Mouse (Mus musculus) mouse embryonic stem cell (cell line): ENCODE results near the gene Zfp362.

ENCODE experiments used
- in situ Hi-C, 2 experiments: fragments of 300-500 bp; cut with MboI; formaldehyde crosslinking; loops; 1 replicate in 1 of 2; 3 replicates in 1 of 2; pipeline ENCODE4 v1.14.3; 2019 to 2020; ENCODE audit warnings: low sequenced_read_pairs in 2 of 2, low pct_unique_long_range_greater_than_20kb in 1 of 2, mixed read lengths in 1 of 2; ENCODE audit not compliant: unreplicated experiment in 1 of 2

Gene Zfp362

DNA sequence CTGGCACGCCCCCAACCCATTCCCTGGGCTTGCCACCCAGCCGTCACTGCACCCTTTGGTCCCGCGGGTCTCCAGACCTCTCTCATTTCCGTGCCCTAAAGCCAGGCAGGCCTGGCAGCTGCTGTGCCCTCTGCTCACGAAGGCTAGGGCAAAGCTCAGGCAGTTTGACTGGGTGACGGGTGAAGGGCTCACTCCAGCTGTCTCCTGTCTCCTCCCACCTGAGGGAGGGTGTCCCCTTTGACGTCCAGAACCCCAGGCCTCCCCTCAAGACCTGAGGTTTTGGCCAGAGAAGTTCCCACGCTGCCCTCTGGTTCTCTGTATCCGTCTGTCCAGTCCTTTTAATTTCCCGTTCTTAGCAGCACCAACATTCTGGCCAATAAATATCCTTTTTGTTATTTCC, 32.0 kb downstream of the Zfp362 start:
- in situ Hi-C loops = no loop called here

- in situ Hi-C loops = no loop called here
These were observed 35.1 kb downstream of the Zfp362 start for GRCm38 (mm10) chr4:128770698-128771097.

DNA sequence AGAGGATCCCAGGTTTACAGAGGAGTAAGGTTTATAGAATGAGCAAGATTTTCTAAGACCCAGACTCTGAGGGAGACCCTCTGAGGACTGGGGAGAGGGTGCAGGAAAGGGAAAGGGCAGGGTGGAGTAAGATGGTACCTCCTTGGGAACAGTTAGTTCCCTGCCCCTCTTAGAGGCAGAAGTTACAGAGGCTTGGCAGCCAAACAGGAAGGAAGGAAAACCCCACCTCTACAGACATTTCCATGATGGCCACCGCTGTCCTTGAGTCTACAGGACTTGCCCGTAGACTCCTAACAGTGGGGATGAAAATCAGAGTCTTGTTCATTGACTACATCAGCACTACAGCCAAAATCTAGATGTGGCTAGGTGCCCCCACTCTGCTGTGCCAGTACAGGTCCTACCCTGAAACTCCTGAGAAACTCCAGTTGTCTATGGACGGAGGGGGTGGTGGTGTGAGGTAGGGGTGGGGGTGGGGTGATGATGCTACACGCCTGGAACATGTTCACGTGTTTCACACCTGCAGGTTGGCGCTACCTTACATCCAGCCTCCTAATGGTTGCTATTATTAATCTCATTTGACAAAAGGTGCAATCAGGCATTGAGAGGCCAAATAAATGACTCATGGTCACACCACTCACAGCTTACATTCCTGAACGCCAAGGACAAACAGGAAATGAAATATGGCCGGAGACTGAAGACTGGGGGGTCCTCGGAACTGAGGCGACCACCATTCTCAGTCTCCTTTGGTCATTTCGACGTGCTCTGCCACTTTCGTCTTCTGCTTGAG, 36.1 kb downstream of the Zfp362 start:
- in situ Hi-C loops = no loop called here

DNA sequence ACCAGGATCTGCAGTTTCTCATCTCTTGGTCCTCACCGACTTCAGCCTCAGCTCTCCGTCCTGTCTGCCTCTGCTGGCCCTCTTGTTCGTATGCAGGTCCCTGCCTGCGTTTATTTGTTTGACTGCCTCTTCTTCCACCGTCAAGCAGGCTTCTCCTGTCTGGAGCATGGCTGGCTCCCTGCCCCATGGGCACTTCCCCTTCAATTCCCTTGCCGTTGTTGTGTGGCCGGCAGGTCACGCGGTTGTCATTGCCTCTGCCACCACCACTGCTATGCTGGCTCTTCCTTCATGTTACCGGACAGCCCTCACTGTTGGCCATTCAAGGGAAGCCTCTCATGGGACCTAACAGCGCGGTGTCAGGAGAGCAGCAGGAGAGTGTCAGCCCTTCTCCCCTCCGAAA, 37.7 kb downstream of the Zfp362 start:
- in situ Hi-C loops = no loop called here

- in situ Hi-C loops = no loop called here
These were observed 38.9 kb downstream of the Zfp362 start for GRCm38 (mm10) chr4:128766929-128767328.

- in situ Hi-C loops = no loop called here
These were observed 45.8 kb downstream of the Zfp362 start for GRCm38 (mm10) chr4:128760029-128760428.

DNA sequence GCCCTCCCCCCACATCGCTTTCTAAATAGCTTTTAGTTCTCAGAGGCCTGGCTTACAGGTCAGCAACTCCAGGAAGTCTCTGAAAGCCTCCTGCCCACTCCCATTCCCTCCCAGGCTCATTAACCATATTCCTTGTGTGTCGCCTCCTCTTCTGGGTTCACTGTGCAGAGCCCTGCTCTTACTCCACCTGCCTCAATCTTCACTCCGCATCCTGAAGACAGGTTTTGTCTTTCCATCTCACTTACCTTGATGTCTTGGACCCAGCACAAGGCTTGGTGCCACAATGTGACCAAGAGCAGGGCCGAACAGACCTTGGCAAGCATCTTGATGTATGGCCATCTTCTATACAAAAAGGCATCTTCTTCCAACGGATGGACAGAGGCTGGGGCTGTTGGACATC, 46.6 kb downstream of the Zfp362 start:
- in situ Hi-C loops = no loop called here

DNA sequence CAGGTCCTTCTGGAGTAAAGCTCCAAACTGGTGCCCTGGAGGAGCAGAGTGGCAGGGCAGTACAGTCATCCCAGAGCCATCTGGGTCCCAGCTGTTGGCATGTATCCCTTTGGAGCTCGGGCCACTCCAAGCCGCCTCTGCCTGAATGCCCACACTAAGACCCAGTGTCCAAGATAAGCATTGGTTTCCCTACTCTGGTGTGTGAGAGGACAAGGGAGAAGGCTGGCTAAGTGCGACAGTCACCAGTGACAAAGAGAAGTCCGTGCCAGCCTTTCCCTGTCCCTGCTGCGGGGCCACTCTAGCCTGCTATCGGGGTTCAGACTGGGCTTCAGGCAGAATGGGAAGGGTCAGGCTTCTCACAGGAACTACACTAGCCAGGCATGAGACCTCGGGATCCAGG, 49.9 kb downstream of the Zfp362 start:
- in situ Hi-C loops = no loop called here

- in situ Hi-C loops = no loop called here
These were observed 50.8 kb downstream of the Zfp362 start, which contains the start of gene A3galt2 for GRCm38 (mm10) chr4:128755064-128755463. Gene A3galt2, plus strand, starts transcription at chr4:128755364.

GRCm38 (mm10) chr4:128753571-128753970, 52.3 kb downstream of the Zfp362 start:
- in situ Hi-C loops = no loop called here

DNA sequence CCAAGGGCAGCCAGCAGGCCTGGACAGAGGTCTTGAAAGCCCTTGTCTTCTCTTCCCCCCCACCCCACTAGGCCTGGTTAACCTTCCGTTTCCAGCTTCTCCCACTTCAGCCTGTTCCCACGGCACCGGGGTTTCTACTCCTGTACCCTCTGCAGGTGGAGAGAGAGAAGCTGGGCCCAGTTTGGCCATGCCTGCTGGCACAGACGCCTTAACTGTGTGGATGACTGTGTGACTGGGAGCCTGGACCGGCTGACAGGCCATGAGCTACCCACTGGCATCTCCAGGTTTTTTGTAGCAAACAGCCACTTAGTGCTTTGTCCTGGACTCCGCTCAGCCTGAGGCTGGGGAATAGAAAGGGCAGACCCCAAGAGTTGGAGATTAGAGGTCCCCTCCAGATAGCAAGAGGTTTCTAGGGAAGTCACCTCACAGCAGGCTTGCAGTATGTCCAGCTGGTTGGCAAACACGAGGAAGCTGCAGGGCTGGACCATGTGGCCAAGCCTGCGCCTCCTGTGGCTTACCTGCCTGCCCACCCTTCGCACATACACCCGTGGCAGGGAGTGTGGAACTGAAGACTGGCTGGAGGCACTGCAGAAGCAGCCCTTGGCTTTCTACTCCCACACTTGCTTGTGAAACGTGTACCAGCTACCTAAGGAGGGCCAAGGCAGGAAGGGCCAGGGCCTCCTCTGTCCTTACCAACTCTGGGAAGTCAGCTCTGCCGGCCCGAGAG, 53.7 kb downstream of the Zfp362 start:
- in situ Hi-C loops = no loop called here

- in situ Hi-C loops = no loop called here
These were observed 54.8 kb downstream of the Zfp362 start for GRCm38 (mm10) chr4:128751006-128751405.

- in situ Hi-C loops = no loop called here
These were observed 57.5 kb downstream of the Zfp362 start for GRCm38 (mm10) chr4:128748309-128748708.

- in situ Hi-C loops = no loop called here
These were observed 58.1 kb downstream of the Zfp362 start for GRCm38 (mm10) chr4:128747614-128748270.

DNA sequence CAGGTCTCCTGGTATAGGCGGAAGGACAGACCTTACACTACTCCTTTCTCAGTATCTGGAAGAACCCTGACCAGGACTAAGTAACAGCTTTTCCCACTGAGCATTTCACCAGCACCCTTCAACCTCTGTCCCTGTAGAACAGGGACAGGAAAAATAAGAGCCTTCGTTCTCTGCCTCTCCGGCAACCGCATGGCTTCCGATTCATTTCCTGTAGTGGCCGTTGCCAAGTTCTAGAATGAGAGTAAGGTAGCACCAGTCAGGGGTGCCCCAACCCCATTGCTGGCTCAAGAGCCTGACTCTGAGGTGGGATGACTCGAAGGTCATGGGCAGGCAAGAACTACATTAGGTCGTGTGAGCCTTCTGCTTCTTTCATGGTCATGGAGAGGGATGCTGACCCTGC, 60.7 kb downstream of the Zfp362 start:
- in situ Hi-C loops = no loop called here

DNA sequence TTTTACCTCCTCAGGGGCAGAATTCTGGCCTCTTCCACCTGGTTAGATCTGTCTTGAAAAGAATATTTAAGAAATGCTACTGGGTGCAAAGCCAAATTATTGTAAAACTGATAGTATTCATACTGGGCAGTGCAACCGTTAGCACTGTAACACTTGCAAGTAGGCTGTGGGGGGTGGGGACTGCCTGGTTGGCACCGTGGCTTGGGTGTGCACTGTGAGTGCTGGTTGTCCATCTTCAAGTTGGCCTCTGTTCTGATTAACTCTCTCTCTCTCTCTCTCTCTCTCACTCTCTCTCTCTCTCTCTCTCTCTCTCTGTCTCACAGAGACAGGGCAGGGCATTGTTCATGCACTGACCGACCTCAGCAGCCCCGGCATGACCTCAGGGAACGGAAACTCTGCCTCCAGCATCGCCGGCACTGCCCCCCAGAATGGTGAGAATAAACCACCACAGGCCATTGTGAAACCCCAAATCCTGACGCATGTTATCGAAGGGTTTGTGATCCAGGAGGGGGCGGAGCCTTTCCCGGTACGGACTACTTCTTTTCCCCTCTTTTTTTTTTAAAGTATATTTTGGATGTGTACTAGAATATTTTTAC, 62.7 kb downstream of the Zfp362 start:
- in situ Hi-C loops = no loop called here

DNA sequence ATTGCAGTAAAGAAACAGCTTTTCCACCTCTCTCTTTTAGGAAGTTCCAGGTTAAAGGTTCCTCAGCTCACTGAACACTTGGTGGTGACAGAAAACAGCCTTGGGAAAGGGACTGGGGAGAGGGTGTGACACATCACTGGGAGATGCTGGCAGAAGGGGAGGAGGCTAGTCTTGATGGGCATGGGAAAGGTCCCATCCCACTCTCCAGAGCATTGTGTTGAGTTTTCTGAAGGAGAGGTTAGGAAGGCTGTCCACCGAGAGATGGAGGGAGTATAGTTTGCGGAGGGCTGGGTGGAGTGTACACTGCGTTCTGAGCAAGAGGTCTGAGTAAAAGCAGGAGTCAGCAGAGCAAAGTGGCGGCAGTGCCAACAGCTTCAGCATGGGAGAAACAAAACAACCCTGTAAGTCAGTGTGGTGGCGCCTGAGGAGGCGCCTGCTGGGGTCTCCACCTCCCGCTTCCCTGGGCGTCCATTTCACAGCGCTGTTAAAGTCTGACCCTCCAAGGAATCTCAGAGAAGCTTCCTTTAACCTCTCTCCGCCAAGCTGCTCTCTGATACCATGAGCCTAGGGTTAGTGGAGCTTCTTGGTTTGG, 63.4 kb downstream of the Zfp362 start:
- in situ Hi-C loops = no loop called here

DNA sequence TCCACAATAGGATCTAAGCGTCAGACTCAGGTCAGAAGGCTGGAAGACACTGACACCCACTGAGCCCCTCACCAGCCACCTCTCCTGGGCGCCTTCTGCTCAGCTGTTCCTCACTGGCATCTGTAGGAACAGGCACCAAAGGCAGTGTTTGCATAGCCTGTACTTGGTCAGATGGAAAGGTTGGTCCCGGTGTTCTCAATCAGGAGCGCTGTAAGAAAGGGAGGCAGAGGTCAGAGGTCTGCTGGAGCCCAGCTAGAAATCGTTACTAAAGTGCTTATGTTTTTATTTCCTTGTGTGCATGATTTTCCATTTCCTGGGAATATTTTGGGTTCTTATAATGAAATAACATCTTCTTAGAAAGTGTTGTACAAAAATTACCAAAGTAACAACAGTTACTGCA, 63.9 kb downstream of the Zfp362 start:
- in situ Hi-C loops = no loop called here

DNA sequence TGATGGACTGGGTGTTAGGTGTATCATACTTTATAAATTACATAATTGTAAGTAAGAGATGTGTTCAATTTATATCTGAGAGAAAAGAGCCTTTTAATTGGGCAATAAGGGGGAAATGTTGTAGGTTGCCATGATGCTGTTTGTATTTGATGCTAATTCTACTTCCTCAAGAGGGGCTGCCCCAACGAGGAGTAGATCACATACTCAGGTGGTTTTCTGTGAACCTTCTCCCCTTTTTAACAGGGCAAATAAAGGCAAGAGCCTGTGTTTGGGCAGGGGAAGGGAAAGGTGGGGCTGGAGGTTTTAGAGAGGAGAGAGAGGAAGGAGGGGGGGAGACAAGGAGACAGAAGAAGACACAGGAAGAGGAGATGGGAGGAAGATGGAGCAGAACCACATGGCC, 65.0 kb downstream of the Zfp362 start:
- in situ Hi-C loops = no loop called here
